Mouse (Mus musculus) MN1 (cell line): ENCODE measurements at regions not wholly inside any gene's neighbourhood (a gene's known extent, or its start where the extent isn't known, plus 50 kb on each side); places are given as distances from the start of the nearest gene placed in this dataset.

ENCODE experiments used
- DNase-seq: peaks from one replicate; pipeline ENCODE4 v3.0.0-alpha.2; 2016; ENCODE audit warnings: low spot score

DNA sequence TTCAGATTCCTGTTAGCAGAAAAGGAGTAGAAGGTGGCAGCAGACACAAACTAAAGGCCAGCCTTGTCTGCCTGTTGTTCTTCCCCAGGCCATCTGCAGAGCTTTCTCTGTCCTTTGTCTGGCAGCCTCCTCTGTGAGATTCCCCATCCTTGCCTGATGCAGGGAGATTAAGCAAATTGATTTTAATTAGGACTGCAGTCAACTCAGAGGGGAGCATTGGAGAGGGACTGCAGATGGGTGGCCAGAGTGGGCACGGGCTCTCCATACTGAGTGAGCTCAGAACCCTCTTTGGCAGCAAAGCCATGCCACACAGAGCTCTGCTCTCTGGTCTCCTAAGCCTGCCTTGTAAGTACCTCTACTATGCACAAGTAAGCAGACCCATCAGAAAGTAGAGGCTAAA lies 158.5 kb downstream of the Maf start:
- DNase-seq, result peak; percentile 31

DNA sequence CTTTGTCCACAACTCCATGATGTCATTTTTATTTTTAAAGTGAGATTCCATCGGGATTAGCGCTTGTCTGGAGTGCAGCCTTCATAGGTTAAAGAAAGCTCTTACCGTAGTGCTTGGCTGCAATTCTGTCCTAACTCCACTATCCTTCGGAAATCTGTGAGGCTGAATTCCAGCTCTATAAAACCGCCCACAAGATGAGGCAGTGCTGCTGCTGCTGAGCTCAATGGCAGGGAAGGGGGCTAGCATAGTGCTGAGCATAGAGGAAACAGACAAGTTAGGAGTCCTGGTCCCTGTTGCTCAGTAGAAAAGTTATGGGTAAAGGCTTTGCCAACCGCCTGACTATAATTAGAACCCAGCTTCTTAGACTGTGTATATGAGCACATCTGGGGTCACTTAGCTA lies 163.5 kb downstream of the Maf start:
- DNase-seq, result no peak

DNA sequence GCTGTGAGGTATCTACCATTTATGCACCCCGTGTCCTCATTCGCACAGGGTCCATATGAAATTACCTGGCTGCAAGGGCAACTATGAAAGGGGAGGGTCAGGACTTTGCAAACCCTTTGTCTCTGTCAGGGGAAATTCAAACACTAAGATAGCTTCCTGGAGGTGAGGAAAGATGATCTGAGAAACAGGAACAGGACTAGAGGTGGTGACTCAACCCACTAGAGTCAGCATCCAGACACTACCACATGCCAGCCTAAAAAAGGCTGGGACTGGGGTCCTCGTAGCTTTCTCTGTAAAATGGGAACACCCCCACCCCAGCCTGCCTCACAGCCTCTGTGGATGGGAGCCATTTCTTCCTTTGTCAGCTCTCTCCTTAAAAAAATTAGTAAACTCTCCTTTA lies 164.7 kb downstream of the Maf start:
- DNase-seq, result no peak

DNA sequence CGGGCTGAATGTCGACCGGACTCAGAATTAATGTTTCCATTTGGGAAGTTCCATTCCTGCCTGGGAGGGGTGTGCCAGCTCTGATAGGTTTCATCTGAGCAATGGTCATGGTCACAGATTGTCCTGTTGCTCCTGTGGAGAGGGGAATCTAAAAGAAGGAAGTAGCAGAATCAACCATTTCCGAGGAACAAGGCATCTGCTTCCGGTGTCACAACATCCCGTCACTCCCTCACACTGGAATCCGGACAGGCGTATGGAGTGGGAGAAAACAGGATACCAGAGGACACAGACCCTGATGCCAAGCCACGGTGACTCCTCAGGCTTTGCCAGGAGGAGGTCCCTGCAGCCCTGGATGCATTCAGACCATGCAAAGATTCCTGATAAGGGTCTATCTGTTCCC lies 168.0 kb downstream of the Maf start:
- no peak for DNase-seq

DNA sequence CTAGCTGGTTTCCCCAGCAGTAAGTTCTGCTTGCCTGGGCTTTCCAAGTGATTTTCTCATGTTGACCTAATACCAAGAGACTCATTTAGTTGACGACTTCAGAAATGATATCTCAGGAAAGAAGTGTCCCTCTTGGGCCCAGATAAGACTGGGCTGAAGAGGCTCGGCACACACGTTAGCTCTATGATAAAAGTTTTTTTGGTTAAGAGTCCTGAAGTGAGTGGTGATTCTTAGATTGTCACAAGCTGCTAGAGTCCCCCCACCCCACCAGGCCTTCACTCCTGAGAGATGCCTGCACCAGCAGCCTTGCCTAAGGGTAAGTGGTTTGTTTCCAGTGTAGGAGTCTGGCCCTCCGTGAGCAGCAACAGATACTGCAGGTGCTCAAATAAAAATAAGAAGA lies 169.4 kb downstream of the Maf start:
- no peak for DNase-seq

DNA sequence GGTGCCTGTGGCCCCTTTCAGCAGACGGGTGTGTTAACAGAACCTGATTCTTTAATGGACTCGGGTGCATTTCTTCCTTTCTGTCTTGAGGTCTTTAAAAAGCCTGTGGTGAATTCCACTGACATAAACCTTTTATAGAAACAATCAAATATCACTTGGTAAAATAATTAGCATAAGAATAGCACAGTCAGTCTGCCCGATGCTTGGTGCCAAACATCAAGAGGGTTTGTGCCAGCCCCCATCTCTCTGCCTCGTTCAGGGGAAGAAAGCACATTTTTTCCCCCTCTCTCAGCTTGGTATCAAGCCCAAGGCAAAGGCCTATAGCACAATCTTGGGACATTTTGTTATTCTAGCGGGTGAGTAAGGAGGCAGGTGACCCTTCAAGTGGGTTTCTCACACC lies 169.8 kb downstream of the Maf start:
- DNase-seq, result no peak

DNA sequence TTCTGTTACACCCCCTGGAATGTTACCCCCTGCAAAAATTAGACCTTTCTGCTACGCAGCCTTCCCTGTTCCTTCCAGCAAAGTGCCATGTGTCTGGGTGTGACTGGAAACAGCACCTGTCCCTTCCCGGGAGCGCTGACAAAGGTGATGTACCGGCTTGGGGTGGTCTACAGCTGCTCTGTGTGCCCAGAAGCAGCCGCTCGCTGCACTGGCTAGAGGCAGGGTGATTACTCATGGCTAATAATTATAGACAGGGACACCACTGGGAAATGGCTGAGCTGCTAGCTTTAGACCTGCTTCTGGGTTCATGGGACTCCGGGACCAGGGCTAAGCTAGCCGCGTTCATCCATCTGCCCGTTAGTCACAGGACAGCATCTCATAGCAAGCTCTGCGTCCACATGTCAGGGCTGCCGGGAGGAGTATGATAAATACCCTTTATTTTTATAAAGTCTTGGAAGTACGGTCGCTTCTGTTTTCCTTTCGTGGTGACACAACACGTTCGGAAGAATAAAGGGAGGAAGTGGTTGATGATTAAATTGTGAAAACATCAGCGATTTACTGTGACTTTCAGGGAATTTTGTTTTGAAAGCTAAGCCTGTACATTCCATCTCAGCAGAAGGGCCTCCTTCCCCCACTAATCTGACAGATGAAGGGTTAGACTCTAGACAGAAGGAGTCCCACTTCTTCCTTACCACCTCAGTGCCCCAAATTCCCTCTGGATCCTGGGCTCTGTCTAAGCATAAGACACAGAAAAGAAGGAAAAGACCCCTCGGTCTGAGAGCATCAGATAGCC lies 170.8 kb downstream of the Maf start:
- no peak for DNase-seq

DNA sequence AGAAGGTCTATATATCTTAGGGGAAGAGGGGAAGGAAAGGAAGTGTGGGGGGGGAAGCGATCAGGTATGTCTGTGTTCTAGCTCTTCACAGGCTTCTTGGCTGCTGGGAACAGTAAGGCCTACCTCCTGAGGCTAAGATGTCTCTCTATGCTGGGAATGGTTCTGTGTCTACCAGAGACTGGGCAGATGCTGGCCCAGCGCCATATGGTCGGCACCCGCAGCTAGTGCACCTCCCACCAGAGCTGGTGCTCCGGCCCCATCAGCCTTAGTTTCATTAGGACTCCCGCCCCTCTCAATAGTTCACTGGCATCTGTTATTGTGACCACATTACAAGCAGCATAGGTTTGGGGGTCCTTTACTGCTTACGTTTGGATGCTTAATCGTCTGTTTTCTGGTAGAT lies 171.6 kb downstream of the Maf start:
- DNase-seq, result no peak

DNA sequence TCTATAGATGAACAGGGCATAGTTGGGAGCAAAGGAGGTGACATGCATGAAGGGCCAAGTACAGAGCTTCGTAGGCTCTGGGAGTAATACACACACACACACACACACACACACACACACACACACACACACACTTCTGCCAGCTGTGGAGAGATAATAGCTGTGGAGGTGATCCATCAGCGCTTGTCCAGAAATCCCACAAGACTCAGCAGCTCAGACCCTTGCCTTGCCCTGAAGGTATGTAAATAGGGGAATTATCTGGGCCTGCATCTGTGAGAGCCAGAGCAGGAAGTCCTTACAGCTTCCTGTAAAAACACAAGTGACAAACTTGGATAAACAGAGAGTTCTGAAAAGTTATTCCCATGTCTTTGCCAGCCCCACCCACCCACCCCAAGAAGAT lies 173.6 kb downstream of the Maf start:
- no peak for DNase-seq

DNA sequence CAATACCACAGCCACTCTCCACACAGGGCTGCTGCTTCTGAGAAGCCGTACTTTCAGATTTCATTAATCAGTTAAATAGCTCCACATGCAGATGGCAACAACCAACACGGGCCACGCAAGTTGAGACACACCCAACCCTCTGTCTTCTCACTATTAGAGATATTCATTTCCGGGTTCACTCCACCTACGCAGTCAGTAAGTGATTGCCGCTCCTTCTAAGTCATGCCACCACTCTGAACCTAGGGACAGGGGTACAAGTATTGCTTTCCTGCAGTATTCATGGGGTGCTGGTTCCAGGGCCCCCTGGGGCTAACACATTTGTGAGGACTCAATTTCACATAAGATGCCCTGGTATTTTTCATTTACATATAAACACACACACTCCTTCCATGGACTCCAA lies 176.3 kb downstream of the Maf start:
- no peak for DNase-seq

DNA sequence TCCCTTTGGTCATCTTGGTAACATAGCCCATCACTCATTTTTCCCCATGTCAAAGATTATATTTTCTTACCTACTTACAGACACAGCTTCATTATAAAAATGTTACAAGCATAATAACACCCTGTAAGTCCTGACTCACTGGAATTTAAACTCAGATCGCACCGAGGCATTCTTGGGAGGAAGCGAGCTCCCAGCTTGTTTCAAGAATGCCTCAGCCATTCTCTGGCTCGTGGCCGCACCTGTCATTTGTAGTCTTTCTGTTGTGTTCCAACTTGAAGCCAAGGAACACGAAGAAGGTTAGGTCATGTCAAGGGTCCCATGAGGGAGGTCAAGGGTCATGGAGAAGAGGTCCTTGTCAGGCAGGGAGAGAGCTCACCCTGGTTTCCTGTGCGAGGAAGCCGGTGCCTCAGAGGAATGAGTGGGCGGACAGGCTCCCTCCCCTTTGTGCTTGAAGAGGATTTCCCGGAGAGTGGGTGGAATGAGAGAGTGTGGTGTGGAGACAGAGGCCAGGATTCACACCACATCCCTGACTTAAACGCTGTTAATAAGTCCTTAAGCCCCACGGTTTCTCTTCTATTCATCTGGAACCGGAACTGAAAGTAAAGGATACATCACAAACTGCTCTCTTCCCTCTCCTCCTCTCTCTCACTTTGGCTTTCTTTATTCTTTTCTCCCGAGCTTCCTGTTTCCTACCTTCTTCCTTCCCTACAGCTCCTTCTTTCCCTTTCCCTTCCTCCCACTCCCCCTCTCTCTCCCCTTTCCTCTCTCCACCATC lies 177.8 kb downstream of the Maf start:
- DNase-seq, result no peak

DNA sequence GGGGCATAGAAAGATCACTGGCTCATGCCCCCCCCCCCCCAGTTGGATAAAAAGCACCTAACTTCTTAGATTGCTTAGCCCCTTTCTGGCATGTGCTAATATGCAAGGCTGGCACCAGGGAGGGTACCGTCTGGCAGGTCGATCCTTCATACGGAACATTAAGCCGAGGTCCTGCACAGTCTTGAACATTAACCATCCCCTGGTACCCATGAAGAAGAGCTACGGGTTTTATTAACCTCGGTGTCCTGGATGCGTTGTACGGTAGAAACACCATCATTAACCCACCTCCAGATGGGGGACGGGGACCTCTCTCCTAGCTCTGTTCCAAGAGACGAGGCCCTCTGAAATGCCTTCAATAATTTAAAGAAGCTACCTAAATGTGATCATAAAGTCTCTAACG lies 178.7 kb downstream of the Maf start:
- DNase-seq, result no peak

DNA sequence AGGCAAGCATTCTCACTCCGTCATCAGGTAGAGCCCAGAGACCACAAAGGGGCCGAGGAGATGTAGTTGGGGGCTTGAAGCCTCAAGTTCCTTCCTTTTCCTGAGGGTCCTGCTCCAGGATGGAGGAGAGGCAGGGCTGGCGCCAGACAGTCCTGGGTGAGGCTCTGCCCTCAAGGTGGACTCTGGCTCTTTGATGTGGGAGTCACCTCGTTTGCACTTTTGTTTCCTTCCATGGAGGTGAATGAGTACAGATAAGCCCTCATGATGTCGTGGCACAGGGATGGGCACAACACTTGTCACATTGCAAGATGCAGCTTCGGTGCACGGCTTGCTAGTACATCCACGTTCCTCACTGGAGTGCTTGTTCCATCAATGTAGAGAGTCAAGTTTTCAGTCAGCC lies 182.4 kb downstream of the Maf start:
- no peak for DNase-seq

DNA sequence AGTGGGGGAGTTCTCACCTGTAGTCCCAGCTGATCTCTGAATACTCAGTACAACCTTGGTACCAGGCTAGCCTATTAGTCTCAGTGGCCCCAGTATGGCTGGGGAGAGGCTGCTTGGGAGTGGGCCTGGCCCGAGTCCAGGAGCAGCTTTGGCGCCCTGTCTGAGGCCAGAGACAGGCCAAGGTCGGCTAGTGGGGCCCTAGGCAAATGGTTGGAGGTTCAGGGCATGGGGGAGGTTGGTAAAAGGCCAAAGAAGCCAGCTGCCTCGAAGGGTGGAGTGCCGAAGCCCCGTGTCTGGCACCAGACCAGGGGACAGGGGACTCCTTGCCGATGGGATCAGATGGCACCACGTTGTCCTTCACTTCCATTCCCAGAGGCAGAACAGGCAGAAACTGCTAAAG lies 182.9 kb downstream of the Maf start:
- no peak for DNase-seq

DNA sequence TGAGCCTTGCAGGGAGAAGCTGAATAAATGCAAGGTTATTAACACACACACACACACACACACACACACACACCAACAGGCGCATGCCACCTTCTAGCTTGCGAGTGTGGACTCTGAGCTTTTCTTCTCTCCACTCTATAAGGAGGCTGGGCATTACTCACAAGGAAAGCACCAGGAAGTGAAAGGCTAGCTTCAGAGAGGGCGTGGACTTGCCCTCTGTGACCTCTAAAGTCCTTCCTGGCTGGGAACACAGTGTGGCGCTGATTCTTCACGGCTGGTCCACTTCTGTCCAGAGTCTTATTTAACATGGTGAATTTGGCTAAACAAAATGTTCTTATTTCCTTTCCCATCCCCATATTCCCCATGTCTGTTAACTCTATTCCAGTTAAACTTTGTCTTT lies 185.1 kb downstream of the Maf start:
- DNase-seq, result no peak

DNA sequence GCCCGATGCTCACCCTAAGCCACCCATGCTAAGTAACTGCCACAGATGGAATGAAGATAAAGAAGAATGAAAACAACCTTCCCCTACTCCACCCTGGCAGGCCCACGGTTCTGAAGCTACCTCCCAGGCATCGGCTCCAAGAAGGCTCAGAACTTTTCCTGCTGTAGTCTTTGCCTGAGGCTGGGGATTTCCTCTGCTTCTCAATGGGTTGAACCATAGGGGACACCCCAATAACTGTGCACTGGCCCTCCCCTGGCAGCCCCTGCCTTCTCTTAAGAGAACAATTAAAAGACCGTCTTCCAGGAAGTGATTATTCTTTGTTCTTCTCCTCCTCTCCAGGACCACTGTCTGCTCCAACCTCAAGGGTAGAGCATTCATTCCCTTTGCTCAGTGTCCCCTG lies 191.9 kb downstream of the Maf start:
- no peak for DNase-seq

DNA sequence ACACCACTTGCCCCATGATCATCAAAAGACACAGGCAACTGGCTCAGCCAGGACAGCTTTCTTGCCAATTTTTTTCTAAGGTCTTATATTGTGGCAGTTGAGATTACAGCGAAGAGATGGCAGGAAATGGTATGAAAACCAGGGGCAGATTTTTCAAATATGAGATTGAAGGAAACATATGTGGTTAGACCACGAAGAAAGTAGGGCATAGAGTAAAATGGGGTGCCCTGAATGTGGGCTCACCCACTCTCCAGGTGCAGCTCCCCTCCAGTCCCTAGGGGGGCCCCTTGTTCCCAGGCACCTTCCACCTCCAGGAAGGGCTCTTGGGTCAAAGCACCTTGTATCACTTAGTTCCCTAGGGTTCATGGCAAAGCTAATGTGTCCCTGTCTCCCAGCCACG lies 193.1 kb downstream of the Maf start:
- no peak for DNase-seq

DNA sequence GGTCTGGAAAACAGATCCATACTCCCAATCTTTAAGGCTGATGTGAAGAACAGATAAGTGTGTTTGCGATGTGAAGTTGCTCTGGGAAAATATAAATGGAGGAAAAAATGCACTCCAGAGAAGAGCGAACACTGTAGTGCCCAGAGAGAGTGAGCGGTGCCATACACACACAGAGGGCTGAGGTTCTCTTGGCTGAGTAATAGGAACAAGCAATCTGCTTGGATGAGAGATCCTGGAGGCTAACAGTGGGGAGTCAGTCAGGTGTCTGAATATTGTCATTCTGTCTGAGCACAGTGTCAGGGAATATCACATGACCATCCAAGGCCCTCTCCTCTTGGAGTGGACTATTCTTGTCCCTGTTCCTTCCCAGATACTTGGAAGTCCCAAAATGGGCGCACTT lies 200.4 kb downstream of the Maf start:
- no peak for DNase-seq

DNA sequence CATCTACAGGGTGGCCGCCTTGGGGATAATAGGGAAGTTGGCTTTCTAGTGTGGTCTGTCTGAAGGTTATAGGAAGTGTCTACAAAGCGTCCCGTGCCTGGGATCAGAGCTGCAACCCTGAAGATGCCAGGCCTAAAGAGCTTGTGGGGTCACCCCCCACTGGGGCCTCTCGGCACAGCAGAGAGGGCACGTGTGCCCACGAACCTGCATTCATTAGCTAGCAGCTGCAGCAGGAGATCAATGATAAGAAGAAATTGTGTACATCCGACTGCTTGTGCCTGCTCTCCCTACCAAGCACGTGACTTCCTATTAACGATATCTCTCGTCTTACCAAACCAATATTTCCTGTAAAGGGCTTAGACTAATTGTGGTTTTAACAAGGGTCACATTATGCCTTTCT lies 200.9 kb downstream of the Maf start:
- DNase-seq, result no peak

DNA sequence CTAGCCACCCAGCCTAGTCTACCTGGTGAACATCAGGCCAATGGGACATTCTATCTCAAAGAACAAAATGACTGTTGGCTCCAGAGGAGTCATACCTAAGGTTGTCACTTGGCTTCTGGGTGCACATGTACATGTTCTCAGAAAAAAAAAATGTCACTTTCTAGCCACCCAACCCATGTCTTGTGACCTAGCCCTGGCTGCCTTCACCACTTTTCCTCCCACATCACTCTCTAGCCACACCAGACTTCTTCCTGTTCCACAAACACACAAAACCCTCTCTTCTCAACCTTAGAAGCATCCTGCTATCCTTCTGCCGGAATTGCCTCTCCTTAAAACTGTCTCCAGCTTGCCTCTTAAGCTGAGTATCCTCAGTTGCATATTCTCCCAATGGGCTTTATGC lies 211.6 kb downstream of the Maf start:
- DNase-seq, result no peak

DNA sequence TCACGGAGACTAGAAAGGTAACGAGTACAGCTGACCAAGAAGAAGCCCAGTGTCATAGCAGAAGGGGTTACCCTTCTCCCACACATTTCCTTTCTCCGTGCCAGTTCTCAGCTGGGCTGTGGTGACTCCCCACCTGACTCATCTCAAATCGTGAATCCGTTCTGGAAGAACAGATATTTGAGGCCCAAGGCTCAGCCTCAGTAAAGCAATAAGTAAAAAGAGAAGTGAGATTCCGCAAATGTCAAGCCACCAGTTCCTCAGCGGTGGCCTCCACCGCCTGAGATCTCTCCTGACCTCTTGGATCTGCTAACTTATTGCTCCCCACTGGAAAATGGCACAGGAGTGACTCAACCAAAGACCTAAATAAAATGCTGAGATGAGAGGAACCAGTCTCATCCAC lies 213.2 kb downstream of the Maf start:
- DNase-seq, result no peak

DNA sequence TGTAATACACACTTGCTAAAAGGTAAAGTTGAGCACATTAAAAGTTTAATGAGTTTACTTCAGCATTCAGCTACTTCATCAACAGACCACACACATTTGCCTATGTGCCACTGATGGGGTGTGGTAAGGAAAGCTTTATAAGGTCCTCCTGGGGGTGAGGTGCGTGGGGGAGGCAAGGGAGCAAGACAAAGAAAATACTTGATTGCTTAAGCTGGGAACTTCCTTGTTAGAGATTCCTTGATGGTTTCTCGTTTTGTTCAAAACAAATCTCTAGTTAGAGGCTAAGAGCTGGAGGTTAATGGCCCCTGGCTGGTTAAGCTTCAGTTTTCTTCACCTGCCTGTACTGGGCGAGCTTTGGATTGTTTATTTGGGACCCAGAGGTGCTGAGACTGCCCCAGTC lies 220.7 kb downstream of the Maf start:
- DNase-seq, result no peak

DNA sequence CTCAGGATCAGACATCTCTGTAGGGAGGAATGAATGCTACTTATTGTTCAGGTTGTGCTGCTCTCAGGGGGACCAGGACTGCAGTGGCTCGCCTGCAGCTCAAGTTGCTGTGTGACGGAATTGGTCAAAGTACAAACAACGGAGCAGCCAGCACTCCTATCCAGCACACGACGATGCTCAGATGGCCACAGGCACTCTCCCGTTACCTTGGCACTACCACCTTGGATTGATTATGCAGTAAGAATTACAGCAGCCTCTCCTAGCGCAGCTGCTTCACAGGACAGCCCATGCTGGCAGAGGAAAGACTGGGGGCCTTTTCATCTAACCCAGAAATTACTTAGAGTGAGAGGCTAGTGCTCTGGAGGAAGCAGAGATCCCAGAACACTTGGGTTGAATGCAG lies 226.5 kb downstream of the Maf start:
- no peak for DNase-seq
